Mouse (Mus musculus) heart, embryonic 11.5 days (tissue): Measurements from ENCODE around the gene Dlst. TPM values are rescaled to one million over a fixed set of nuclear protein-coding genes. Genes with fewer than 3 reads are reported as not detected.

Experiments
- polyA plus RNA-seq: library from polyadenylated mRNA; unstranded; fragments of >200 nt; fragmentation: Nextera tagmentation; extraction: Ambion mirVana; gene quantifications from 2 replicates; pipeline ENCODE4 v1.2.1, GENCODE M21; 2014

Dlst gene
- polyA plus RNA-seq, 1 experiment from 2014 or later = 170 TPM

Other genes with a start within 250 kb of the Dlst start
- gene Ltbp2, start 234.3 kb upstream of the Dlst start, polyA plus RNA-seq = 0.21 and 0.37 TPM in 2 replicates
- gene Fcf1, start 139.9 kb upstream of the Dlst start, polyA plus RNA-seq = 92.3 and 102 TPM in 2 replicates
- 13.1 and 16.1 TPM in 2 replicates for gene Arel1, start 139.9 kb upstream of the Dlst start, polyA plus RNA-seq
- 28.5 and 30.4 TPM in 2 replicates for gene Ylpm1, start 114.5 kb upstream of the Dlst start, polyA plus RNA-seq
- 2.5 and 3.1 TPM in 2 replicates for gene Prox2, start 74 bp upstream of the Dlst start, polyA plus RNA-seq
- 0.94 and 1.3 TPM in 2 replicates for gene Rps6kl1, start 40.4 kb downstream of the Dlst start, polyA plus RNA-seq
- gene Pgf, start 67.0 kb downstream of the Dlst start, polyA plus RNA-seq = 9.0 and 12.7 TPM in 2 replicates
- gene Eif2b2, start 108.6 kb downstream of the Dlst start, polyA plus RNA-seq = 60.4 and 60.6 TPM in 2 replicates
- gene Mlh3, start 159.8 kb downstream of the Dlst start, polyA plus RNA-seq = 6.7 and 8.3 TPM in 2 replicates
- gene Acyp1, start 177.6 kb downstream of the Dlst start, polyA plus RNA-seq = 68.6 and 70.6 TPM in 2 replicates
- 0.69 and 0.93 TPM in 2 replicates for gene Zc2hc1c, start 177.8 kb downstream of the Dlst start, polyA plus RNA-seq
- 10.5 and 15.6 TPM in 2 replicates for gene Nek9, start 228.5 kb downstream of the Dlst start, polyA plus RNA-seq